Mouse (Mus musculus) G1E (cell line): ENCODE results near the gene Ttc29.

Source experiments
- CTCF ChIP-seq: IDR thresholded peaks from 2 replicates; pipeline ENCODE4 v1.5.1; 2012; ENCODE audit warnings: low read depth, low read length, inconsistent platforms, mixed read lengths
- TAL1 ChIP-seq: conservative IDR thresholded peaks from 2 replicates; pipeline ENCODE4 v1.6.1; 2012; ENCODE audit warnings: low read depth, low read length, inconsistent platforms, mixed read lengths

- no peak for TF ChIP-seq CTCF
- no peak for TF ChIP-seq TAL1
These were observed 220.2 kb downstream of the Ttc29 start for GRCm38 (mm10) chr8:78433318-78433717.
